Comparison of ENCODE assay signal across 29 mouse cellular contexts in genomic region chr8:92301029-92301428, GRCm38 (mm10). TPM values are rescaled to one million over a fixed set of nuclear protein-coding genes. Genes with fewer than 3 reads are reported as not detected.
"Had no signal": no experiment of that assay in that cellular context is flagged by ENCODE, and none has a peak within 500 bp of the region (broad histone marks: within the 10 kb centered on the region; RNA-seq: fewer than 3 reads in every experiment).

No protein-coding gene starts in this region.

- H3K4me3 ChIP-seq: heart, embryonic 13.5 days; heart, embryonic 15.5 days; hindbrain, embryonic 13.5 days; hindbrain, embryonic 15.5 days; kidney, embryonic 15.5 days; limb, embryonic 10.5 days; limb, embryonic 12.5 days; liver, embryonic 13.5 days; liver, embryonic 15.5 days had no signal

- DNase-seq: gastrocnemius, postnatal 14 days; gastrocnemius, postnatal 36 days; heart, adult 18-20 months; heart, postnatal 14 days; heart, postnatal 36 days; kidney, adult 11 months; kidney, adult 2 months; kidney, adult 9 months; kidney, postnatal 14 days; kidney, postnatal 36 days; layer of hippocampus, adult 9-11 months; layer of hippocampus, postnatal 36 days; liver; liver, embryonic 13.5 days had no signal

- H3K4me1 ChIP-seq: heart, embryonic 13.5 days; heart, embryonic 15.5 days; hindbrain, embryonic 13.5 days; hindbrain, embryonic 15.5 days; kidney, embryonic 15.5 days; limb, embryonic 10.5 days; limb, embryonic 12.5 days; liver, embryonic 13.5 days; liver, embryonic 15.5 days had no signal

- H3K4me2 ChIP-seq: heart, embryonic 11.5 days; heart, embryonic 13.5 days; heart, embryonic 15.5 days; hindbrain, embryonic 13.5 days; hindbrain, embryonic 15.5 days; kidney, embryonic 15.5 days; limb, embryonic 12.5 days; liver, embryonic 11.5 days; liver, embryonic 13.5 days; liver, embryonic 15.5 days had no signal

- H3K9me3 ChIP-seq: heart, embryonic 15.5 days; hindbrain, embryonic 15.5 days; kidney, embryonic 15.5 days; limb, embryonic 10.5 days; liver, embryonic 13.5 days; liver, embryonic 15.5 days had no signal

- H3K27ac ChIP-seq: heart, embryonic 13.5 days; heart, embryonic 15.5 days; hindbrain, embryonic 13.5 days; hindbrain, embryonic 15.5 days; hindbrain, postnatal 0 days; kidney, embryonic 15.5 days; kidney, postnatal 0 days; limb, embryonic 10.5 days; limb, embryonic 12.5 days; liver, embryonic 13.5 days; liver, embryonic 15.5 days had no signal

- H3K27me3 ChIP-seq: hindbrain, embryonic 13.5 days; liver, embryonic 13.5 days; liver, embryonic 15.5 days had no signal

- H3K36me3 ChIP-seq: heart, embryonic 13.5 days; heart, embryonic 15.5 days; hindbrain, embryonic 13.5 days; hindbrain, embryonic 15.5 days; kidney, embryonic 15.5 days; limb, embryonic 10.5 days; limb, embryonic 12.5 days; liver, embryonic 13.5 days; liver, embryonic 15.5 days had no signal

- ATAC-seq: hindbrain, postnatal 0 days had no signal

- H3K9ac ChIP-seq: heart, embryonic 13.5 days; heart, embryonic 15.5 days; hindbrain, embryonic 13.5 days; hindbrain, embryonic 15.5 days; kidney, embryonic 15.5 days; limb, embryonic 12.5 days; liver, embryonic 13.5 days; liver, embryonic 15.5 days had no signal

RNA-seq across cellular contexts. Expression of gene Irx5, which starts 56.4 kb away (rescaled TPM):
- total RNA-seq: gastrocnemius, postnatal 14 days; gastrocnemius, postnatal 36 days; hematopoietic stem cell, adult 5-6 weeks; left cerebral cortex, postnatal 10 days; left cerebral cortex, postnatal 25 days had no signal
- polyA plus RNA-seq: liver, embryonic 15.5 days had no signal
